Mouse (Mus musculus): Measurements from ENCODE around the gene Bhlha15.

- TF ChIP-seq POLR2A (IDR thresholded peaks at IDR 0.05; ENCODE audit: insufficient read length, low read depth) (no peak), REST (IDR thresholded peaks at IDR 0.05; ENCODE audit: insufficient read depth, insufficient read length) (no peak), MYOD1 (IDR thresholded peaks at IDR 0.05; ENCODE audit: control insufficient read depth in 1 of 3, insufficient read length in 2 of 3, low read depth in 2 of 3) (no peak), POLR2AphosphoS2 (IDR thresholded peaks at IDR 0.05; ENCODE audit: insufficient read length, low read depth) (no peak), TCF12 (IDR thresholded peaks at IDR 0.05; ENCODE audit: insufficient read depth, poor library complexity, severe bottlenecking) (no peak), USF1 (IDR thresholded peaks at IDR 0.05; ENCODE audit: low read depth) (no peak), MYOG (IDR thresholded peaks at IDR 0.05; ENCODE audit: control insufficient read depth in 1 of 3, insufficient read depth in 1 of 3, insufficient read length in 2 of 3, low read depth in 2 of 3) (no peak), TCF3 (IDR thresholded peaks at IDR 0.05; ENCODE audit: insufficient read length, low read depth) (no peak), CEBPB (IDR thresholded peaks at IDR 0.05; ENCODE audit: insufficient read depth, poor library complexity, severe bottlenecking) (no peak)
These were observed 44.1 kb downstream of the Bhlha15 start for GRCm38 (mm10) chr5:144234222-144234621.

Measured in myocyte (in vitro differentiated cells).